Mouse (Mus musculus): ENCODE data around the gene Ppp1r37.

DNA sequence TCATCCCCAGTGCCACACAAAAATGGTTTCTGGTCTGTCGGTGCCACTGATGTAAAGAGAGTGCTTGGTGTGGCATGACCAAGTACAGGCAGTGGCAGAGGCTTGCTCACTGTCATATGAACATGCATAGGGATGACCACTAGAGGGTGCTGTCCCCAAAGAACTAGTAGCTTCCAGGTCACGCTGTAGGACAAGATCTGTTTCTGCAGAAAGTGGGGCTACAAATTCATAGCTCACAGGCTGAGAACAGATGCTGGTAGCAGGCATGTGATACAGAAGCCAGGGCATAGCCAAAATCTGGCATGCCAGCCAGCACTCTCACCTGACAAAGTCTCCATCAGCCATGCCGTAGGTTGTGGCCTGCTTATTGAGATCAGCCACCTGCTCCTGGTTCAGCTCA, 27.0 kb upstream of the Ppp1r37 start:
- TF ChIP-seq EP300 (IDR thresholded peaks at IDR 0.05; ENCODE audit: low read depth) (no peak), CTCF (IDR thresholded peaks at IDR 0.05; ENCODE audit: low read depth) (peak; percentile 96)
